Comparison of ENCODE assay signal across 9 mouse cellular contexts in the genomic region with DNA sequence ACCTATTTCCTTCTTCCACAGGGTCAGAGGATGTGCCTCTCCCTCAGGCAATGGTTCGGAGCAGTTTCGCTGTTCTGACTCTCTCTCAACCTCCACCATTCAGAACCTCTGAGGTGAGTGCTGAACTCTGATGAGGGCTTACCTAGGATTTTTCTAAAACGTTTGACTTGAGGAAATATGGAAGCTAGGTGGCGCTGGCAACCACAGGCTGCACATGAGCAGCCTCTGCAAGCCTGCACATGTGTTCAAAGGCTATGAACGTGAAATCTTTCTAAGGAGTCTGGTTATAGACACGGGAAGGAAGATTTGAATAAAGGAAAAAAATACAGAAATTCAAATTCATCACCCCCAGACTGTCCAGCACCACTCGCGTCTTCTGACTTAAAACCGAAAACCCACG.
A peak's percentile ranks its signal among the peaks of the same experiment; 100 is the strongest.
DNase-seq lines count a peak whose midpoint lies in the region; ATAC-seq and TF ChIP-seq lines count a peak whose summit lies in the region.
"Had no signal": no experiment of that assay in that cellular context is flagged by ENCODE, and none has a peak within 500 bp of the region (broad histone marks: within the 10 kb centered on the region; RNA-seq: fewer than 3 reads in every experiment).

No protein-coding gene starts in this region.

- peak; percentile 89 for ATAC-seq in megakaryocyte, adult 5-6 weeks (ENCODE audit: poor library complexity, severe bottlenecking)

- H3K4me3 ChIP-seq in cortical plate, adult 2 months (ENCODE audit: insufficient read depth, low read length): no peak overlapping the region
- H3K4me3 ChIP-seq: liver, embryonic 15.5 days had no signal

- no peaks in the 10 kb centered on the region for H3K4me1 ChIP-seq in cortical plate, adult 2 months (ENCODE audit: control insufficient read depth, insufficient read depth, low read length)
- H3K4me1 ChIP-seq: liver, embryonic 15.5 days had no signal

- H3K27ac ChIP-seq in cortical plate, adult 2 months (ENCODE audit: insufficient read depth, low read length): no peak overlapping the region
- H3K27ac ChIP-seq: liver, embryonic 15.5 days had no signal

- peak; percentile 84 for TF ChIP-seq CTCF in cortical plate, adult 2 months (IDR thresholded peaks at IDR 0.05; ENCODE audit: extremely low read depth, insufficient read depth, low read length)

- intact Hi-C loops in heart, postnatal 10 days (cut with DNase I): loop anchor here (1.0 to 2.0 kb wide), 3 partner anchors 470 to 950 kb away; no protein-coding TSS in a partner anchor

- DNase-seq in gastrocnemius, adult 18-20 months (ENCODE audit: low spot score): peak; percentile 33
- DNase-seq in gastrocnemius, adult 8-10 months (ENCODE audit: low spot score in 2 of 2): no peak
- DNase-seq in ES-CJ7 (ENCODE audit: low read depth, low spot score): peak; percentile 43
- peak; percentile 54 to 67 for DNase-seq in heart, postnatal 10 days
- peak; percentile 47 for DNase-seq in layer of hippocampus, adult 9-10 months (ENCODE audit: low spot score)
- peak; percentile 44 for DNase-seq in telencephalon, adult 2 months (ENCODE audit: low read depth, low spot score)

- no peak for TF ChIP-seq POLR2A in cortical plate, adult 2 months (IDR thresholded peaks at IDR 0.05; ENCODE audit: extremely low read depth, insufficient read depth, low read length)

Comparison
In these comparisons a context has a peak if more than half of its experiments do, and no peak if none do; other contexts are left out.
1. DNase-seq: peak in gastrocnemius, adult 18-20 months (single experiment), ES-CJ7 (single experiment), heart, postnatal 10 days (2 of 2), layer of hippocampus, adult 9-10 months (single experiment) and telencephalon, adult 2 months (single experiment); none in gastrocnemius, adult 8-10 months (0 of 2).